Mouse (Mus musculus) lung, postnatal 10 days (tissue): ENCODE data around the gene Psmd1.

Experiments used
- DNase-seq: peaks from one replicate; pipeline ENCODE4 v3.0.0; 2021

Psmd1 gene

GRCm38 (mm10) chr1:86161061-86161460 is 96.9 kb downstream of the Psmd1 start:
- DNase-seq, result no peak

GRCm38 (mm10) chr1:86174602-86175001 is 110.4 kb downstream of the Psmd1 start:
- no peak for DNase-seq

- no peak for DNase-seq
Observed at GRCm38 (mm10) chr1:86176066-86176465, 111.9 kb downstream of the Psmd1 start.

GRCm38 (mm10) chr1:86178462-86179253 is 114.5 kb downstream of the Psmd1 start:
- DNase-seq, result peak; percentile 82

GRCm38 (mm10) chr1:86182004-86182709 is 118.0 kb downstream of the Psmd1 start:
- no peak for DNase-seq

GRCm38 (mm10) chr1:86183577-86184263 is 119.5 kb downstream of the Psmd1 start:
- DNase-seq, result no peak

GRCm38 (mm10) chr1:86186762-86187161 is 122.6 kb downstream of the Psmd1 start:
- DNase-seq, result no peak

- no peak for DNase-seq
Observed at GRCm38 (mm10) chr1:86187856-86188255, 123.7 kb downstream of the Psmd1 start.

- DNase-seq, result no peak
Observed at GRCm38 (mm10) chr1:86188271-86188670, 124.1 kb downstream of the Psmd1 start.
